Mouse (Mus musculus): ENCODE measurements around the gene Brd3.
A peak's percentile ranks its signal among the peaks of the same experiment; 100 is the strongest.

The Brd3 gene

GRCm38 (mm10) chr2:27426406-27426854 is 81.0 kb downstream of the Brd3 start:
- no peak for DNase-seq (ENCODE audit: low spot score in 2 of 2)

DNA sequence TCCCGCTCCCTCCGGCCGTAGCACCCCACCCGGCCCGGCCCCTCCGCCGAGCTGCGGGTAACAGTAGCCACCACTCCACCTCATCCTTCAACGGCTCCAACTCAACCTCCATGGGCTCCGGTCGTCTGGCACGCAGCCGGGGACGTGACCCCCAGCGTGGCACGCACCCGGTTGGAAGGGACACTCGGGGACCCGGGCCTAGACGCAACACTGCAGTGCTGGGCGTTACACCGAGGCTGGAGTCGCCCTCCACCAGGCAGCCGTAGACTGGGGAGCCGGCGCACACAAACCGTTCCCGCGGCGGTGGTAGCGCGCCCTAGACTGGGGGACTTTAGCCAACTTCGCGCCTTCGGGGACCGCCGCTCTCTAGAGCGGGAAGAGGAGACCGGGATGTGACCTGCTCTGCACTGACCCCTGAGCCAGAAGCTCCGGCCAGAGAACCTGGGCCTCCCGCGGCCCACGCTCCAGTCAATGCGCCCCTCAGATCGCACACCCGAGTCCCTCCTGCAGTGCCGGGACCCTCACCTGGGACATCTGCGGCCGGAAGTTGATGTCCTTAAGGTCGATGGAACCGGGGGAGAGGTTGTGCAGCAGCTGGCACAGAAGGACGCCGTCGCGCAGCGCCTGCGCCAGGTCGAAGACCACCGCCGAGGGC is 81.6 kb downstream of the Brd3 start:
- no peak for DNase-seq (ENCODE audit: low spot score in 2 of 2)

DNA sequence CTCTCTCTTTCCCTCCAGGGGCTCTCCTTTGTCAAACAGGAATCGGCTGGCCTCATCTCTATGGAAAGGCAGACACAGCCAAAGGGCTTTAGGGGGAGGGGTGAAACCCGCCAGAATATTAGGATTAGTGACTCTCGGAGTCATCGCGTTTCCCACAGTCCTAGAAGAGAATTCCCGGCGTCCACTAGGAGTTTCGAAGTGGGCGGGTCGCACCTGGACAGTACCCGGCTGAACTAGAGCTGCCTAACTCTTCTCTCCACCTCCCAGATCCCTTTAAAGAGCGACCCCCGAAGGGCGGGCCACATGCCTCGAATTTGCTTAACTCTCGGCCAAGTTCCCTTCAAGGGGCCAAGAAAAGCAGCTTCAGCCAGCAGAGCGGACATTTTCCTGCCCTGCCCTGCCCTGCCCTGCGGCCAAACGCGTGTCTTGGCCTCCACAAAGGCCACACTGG is 82.3 kb downstream of the Brd3 start:
- DNase-seq (ENCODE audit: low spot score in 2 of 2), result no peak

- DNase-seq (ENCODE audit: low spot score in 2 of 2), result no peak
Observed at GRCm38 (mm10) chr2:27423596-27423995, 83.9 kb downstream of the Brd3 start.

GRCm38 (mm10) chr2:27421293-27422068 is 86.0 kb downstream of the Brd3 start:
- DNase-seq (ENCODE audit: low spot score in 2 of 2), result no peak

GRCm38 (mm10) chr2:27418577-27419070 is 88.8 kb downstream of the Brd3 start:
- no peak for DNase-seq (ENCODE audit: low spot score in 2 of 2)

- no peak for DNase-seq (ENCODE audit: low spot score in 2 of 2)
Observed at GRCm38 (mm10) chr2:27417648-27418153, 89.8 kb downstream of the Brd3 start.

DNA sequence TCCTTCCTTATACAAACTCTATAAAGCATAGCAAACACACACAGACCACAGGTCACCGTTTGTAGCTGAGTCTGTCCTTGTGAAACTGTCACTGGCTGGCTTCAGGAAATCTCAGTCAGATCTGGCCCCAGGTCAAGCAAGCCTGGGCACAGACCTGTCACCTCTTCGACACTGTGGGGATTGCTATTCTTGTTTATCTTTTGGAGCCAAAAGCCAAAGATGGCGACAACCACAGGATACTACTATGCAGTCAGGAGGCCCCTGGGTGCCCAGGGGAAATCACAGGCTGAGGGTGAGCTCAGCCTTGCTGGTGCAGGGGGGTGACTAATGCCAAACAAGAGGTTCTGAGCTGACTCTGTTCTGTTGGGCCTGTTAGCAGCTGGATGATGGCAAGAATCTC is 91.0 kb downstream of the Brd3 start:
- peak in 1 of 2 experiments; percentile 43 for DNase-seq (ENCODE audit: low spot score in 2 of 2)

DNA sequence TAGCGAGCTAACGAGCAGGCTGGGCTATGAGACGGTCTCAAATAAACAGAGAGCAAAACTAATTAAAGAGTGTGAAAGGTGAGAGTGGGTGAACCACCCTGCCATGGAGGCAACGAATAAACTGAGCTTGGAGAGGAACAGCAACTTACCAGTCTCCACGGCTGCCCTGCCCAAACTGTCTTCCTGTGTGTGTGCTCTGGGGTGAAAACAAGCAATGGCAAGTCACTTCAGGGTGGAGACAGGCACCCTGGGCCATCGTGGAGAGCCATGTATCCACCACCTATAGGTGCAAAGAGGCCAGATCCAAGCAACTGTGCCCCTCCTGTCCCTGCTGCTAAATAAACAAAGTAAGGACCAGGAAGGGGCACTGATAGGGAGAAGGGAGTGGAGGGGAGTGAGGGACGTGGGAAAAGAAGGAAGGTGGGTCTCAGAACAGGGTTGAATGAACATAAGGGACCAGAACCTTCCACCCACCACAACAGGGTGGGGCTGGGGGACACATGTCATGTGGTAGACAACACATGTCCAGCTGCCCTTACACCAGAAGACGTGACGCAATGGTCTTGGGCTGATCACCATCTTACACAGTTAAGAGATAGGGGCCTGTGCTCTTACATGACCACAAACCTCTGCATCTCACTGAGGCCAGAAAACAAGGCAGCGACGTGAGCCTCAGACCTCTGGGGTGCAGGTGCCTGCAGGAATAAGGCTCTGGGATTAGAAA is 92.2 kb downstream of the Brd3 start:
- peak in 1 of 2 experiments; percentile 38 for DNase-seq (ENCODE audit: low spot score in 2 of 2)

DNA sequence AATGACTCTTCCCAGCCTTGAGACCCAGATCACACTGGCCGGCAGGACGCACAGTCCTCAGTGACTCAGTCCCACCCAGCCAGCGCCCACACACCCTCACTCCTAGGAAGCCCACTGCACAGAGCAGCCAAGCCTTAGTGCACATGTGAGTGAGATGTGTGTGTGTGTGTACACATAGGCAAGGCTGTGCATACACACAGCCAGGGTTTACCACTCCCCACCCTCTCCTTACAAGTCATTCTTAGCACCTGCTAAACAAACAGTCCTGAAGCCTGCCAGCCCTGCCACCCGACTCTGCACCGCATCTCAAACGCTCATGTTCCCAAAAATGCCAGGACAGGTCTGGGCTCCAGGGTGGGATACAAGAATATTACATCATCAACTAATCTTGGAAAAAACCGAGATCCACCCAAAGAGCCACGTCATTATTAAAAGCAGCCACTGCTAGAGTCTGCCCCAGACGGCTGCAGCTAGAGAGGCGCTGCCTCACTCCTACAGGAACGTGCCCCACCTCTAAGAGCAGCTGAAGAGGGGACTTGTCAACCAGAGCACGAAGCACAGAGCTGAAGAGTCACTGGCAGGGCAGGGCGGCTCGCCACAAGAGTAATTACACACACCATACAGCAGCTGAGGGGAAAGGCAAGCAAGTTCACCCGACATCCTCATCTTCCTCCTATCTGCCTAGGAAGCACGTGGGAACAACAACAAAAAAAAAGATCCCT is 93.4 kb downstream of the Brd3 start:
- no peak for DNase-seq (ENCODE audit: low spot score in 2 of 2)

DNA sequence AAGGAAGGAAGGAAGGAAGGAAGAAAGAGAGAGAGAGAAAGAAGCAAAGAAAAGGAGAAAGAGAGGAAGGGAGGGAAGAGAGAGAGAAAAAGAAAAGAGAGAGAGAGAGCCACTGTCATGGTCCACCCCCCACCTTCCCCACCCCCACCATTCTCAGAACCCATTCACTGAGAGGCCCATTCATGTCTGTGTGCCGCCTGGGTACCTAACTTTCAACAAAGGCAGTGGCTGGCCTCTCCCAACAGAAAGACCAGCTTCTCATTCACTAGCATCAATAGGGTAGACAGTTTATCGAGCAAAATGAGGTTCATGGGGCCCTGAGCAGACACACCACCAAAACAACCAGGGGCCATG is 93.9 kb downstream of the Brd3 start:
- no peak for DNase-seq (ENCODE audit: low spot score in 2 of 2)

- no peak for DNase-seq (ENCODE audit: low spot score in 2 of 2)
Observed at GRCm38 (mm10) chr2:27412245-27412800, 95.1 kb downstream of the Brd3 start.

DNA sequence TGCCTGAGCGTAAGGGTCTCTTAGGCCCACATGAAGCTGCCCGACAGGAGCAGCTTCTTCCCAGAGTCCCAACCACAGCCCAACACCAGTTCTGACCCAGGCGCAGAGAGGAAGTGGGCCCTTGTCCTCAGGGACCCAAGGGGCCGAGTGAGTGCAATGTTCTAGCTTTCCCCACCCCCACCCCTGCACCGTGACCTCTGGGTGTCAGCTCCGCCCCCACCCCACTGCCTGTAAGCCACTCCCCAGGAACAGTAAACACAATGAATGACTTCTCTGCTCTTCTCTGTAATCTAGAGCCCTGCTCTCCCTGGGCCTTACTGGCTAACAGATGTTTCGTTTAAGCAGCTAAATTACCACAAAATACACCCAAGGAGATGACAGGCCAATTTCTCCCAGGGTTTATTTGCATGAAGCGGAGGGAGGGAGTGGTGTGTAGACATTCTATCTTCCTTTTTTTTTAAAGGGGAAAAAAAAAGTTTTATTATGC is 95.7 kb downstream of the Brd3 start:
- peak in 1 of 2 experiments; percentile 45 for DNase-seq (ENCODE audit: low spot score in 2 of 2)

GRCm38 (mm10) chr2:27410518-27411140 is 96.8 kb downstream of the Brd3 start:
- no peak for DNase-seq (ENCODE audit: low spot score in 2 of 2)

- no peak for DNase-seq (ENCODE audit: low spot score in 2 of 2)
Observed at GRCm38 (mm10) chr2:27408194-27408593, 99.3 kb downstream of the Brd3 start.

- DNase-seq (ENCODE audit: low spot score in 2 of 2), result peak in 1 of 2 experiments; percentile 41
Observed at GRCm38 (mm10) chr2:27406928-27407327, 100.5 kb downstream of the Brd3 start.

DNA sequence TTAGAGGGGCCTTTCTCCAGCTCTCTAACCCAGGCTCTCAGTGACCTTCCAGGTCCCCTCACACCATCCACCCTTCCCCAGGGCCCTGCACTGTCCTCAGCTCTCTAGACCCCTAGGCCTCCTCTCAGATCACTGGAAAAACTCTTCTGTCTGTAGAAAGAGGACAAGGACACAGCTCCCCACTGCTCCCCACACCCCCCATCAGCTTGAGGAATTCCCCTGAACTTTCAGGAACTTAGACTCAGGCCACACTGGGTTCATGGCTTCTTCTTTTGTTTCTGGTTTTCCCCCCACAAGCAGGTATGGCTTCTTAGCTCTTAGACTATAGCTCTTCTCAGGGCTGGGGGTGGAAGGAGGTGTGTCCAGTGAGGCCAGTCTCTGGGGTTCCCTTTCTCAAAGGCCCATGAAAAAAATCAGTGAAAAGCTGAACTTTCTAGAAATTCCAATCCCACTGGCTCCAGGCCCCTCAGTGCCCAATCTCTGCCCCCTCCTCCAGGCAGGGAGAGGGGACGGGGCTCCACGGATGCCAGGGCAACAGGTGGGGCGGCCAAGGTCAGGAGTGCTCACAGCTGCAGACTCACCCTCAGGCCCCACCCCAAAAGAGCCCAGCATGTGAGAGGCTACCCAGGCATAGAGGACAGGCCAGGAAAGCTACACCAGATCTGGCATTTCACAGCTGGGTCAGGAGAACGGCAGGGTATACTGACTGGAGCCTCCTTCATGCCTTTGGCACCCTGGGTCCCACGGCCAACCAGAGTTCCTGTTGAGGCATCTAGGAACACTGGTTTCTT is 102.2 kb downstream of the Brd3 start:
- peak in 1 of 2 experiments; percentile 38 for DNase-seq (ENCODE audit: low spot score in 2 of 2)

DNA sequence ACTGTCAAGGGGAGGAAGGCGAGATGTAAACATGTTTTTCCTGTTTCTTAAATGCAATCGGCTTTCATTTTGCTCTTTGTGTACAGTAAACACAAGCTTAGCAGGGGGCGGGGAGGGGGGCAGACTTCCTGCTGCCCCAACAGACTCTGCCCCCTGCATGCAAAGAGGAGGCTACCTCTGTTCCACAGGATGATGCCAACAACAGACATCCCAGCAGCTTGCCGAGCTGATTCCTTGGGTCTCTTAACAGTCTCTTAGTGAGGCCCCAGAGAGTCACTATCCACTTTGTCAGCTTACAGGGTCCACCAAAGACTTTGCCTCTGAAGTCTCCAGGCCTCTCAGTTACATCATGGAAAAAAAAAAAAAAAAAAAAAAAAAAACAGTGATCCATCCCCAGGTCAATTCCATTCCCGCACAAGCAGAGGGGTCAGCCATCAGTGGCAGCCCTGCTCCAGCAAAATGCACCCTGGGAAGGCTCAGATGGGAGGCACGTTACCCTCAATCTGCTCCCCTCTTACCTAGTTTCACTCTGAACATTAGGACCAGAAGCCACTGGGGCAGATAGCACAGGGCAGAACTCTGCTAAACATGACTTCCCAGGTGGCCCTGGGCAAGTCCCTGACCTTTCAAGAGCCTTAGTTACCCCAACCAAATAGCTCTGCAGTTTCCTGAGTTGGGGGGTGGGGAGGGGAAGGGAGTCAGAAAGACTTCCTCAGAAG is 102.9 kb downstream of the Brd3 start:
- DNase-seq (ENCODE audit: low spot score in 2 of 2), result no peak

GRCm38 (mm10) chr2:27401544-27401943 is 105.9 kb downstream of the Brd3 start:
- no peak for DNase-seq (ENCODE audit: low spot score in 2 of 2)

All from natural killer cell, adult 2 months (primary cell).